ENCODE assay signal across 8 mouse cellular contexts in genomic region chr10:24754251-24754835, GRCm38 (mm10). TPM values are rescaled to one million over a fixed set of nuclear protein-coding genes. Genes with fewer than 3 reads are reported as not detected.
DNase-seq lines count a peak whose midpoint lies in the region; ATAC-seq and TF ChIP-seq lines count a peak whose summit lies in the region.

No protein-coding gene starts in this region.

- H3K9me3 ChIP-seq in embryonic facial prominence, embryonic 11.5 days (replicated peaks; ENCODE audit: control insufficient read depth, low read length): no peaks in the 10 kb centered on the region
- no peaks in the 10 kb centered on the region for H3K9me3 ChIP-seq in intestine, postnatal 0 days (ENCODE audit: control insufficient read depth)
- no peaks in the 10 kb centered on the region for H3K9me3 ChIP-seq in midbrain, embryonic 16.5 days (replicated peaks; ENCODE audit: control insufficient read depth, low read length, poor library complexity, severe bottlenecking)

- DNase-seq in lung, adult 2 months: peak; percentile 21
- DNase-seq in lung, postnatal 14 days: no peak
- DNase-seq in embryonic facial prominence, embryonic 11.5 days (ENCODE audit: low spot score): peak; percentile 35
- DNase-seq in ovary, postnatal 36 days (ENCODE audit: low spot score): no peak
- DNase-seq in right cerebral cortex, postnatal 10 days (ENCODE audit: low spot score in 2 of 2): no peak

- H3K4me2 ChIP-seq in embryonic facial prominence, embryonic 11.5 days (ENCODE audit: low read depth, low read length): peak overlapping the region; percentile 1; the same call in 1 of the 2 replicates
- peak overlapping the region; percentile 61 for H3K4me2 ChIP-seq in intestine, postnatal 0 days (replicated peaks; ENCODE audit: low read depth)
- H3K4me2 ChIP-seq in midbrain, embryonic 16.5 days (ENCODE audit: low read length): peak overlapping the region; percentile 43

- peak overlapping the region; percentile 69 for H3K4me3 ChIP-seq in lung, adult 2 months (replicated peaks; ENCODE audit: extremely low read depth, low read depth, low read length)
- H3K4me3 ChIP-seq in embryonic facial prominence, embryonic 11.5 days (ENCODE audit: low read depth, low read length): peak overlapping the region; percentile 21; the same call in 1 of the 2 replicates
- peak overlapping the region; percentile 43 for H3K4me3 ChIP-seq in intestine, postnatal 0 days (ENCODE audit: low read depth, low read length)
- peak overlapping the region; percentile 28 for H3K4me3 ChIP-seq in midbrain, embryonic 16.5 days (ENCODE audit: low read depth, low read length)

- H3K36me3 ChIP-seq in embryonic facial prominence, embryonic 11.5 days (replicated peaks; ENCODE audit: control insufficient read depth, insufficient read depth, low read depth, low read length): no peaks in the 10 kb centered on the region
- no peaks in the 10 kb centered on the region for H3K36me3 ChIP-seq in intestine, postnatal 0 days (ENCODE audit: control insufficient read depth, insufficient read depth)
- no peaks in the 10 kb centered on the region for H3K36me3 ChIP-seq in midbrain, embryonic 16.5 days (ENCODE audit: control insufficient read depth, insufficient read depth, low read length)

- H3K9ac ChIP-seq in embryonic facial prominence, embryonic 11.5 days (replicated peaks; ENCODE audit: low read length): no peak overlapping the region
- H3K9ac ChIP-seq in intestine, postnatal 0 days (ENCODE audit: low read depth, low read length): peak overlapping the region; percentile 38
- no peak overlapping the region for H3K9ac ChIP-seq in midbrain, embryonic 16.5 days (ENCODE audit: low read depth, low read length)

- TF ChIP-seq CTCF in lung, adult 2 months (IDR thresholded peaks at IDR 0.05; ENCODE audit: insufficient read depth, low read length): no peak
- TF ChIP-seq CTCF in intestine, postnatal 0 days (IDR thresholded peaks at IDR 0.05; ENCODE audit: low read depth): no peak

- no peak for TF ChIP-seq POLR2A in lung, adult 2 months (IDR thresholded peaks at IDR 0.05; ENCODE audit: borderline replicate concordance, extremely low read depth, low read depth, low read length)

- H3K4me1 ChIP-seq in lung, adult 2 months (ENCODE audit: control insufficient read depth, insufficient read depth, low read length): no peaks in the 10 kb centered on the region; the same call in 1 of the 2 replicates
- no peaks in the 10 kb centered on the region; the same call in 1 of the 2 replicates for H3K4me1 ChIP-seq in embryonic facial prominence, embryonic 11.5 days (ENCODE audit: control insufficient read depth, insufficient read depth, low read length)
- H3K4me1 ChIP-seq in intestine, postnatal 0 days (replicated peaks; ENCODE audit: control insufficient read depth, insufficient read depth, low read length): no peaks in the 10 kb centered on the region
- H3K4me1 ChIP-seq in midbrain, embryonic 16.5 days (ENCODE audit: control insufficient read depth, insufficient read depth, low read length): no peaks in the 10 kb centered on the region

- WGBS in lung, adult 2 months: 30% methylated on average over 11 of the region's 11 CpGs
- 51% methylated on average over 11 of the region's 11 CpGs for WGBS in embryonic facial prominence, embryonic 11.5 days
- 20% methylated on average over 11 of the region's 11 CpGs for WGBS in intestine, postnatal 0 days
- WGBS in midbrain, embryonic 16.5 days: 49% methylated on average over 11 of the region's 11 CpGs

- ATAC-seq in embryonic facial prominence, embryonic 11.5 days (replicated peaks; ENCODE audit: insufficient number of reproducible peaks, low FRiP score, low TSS enrichment, low read depth): no peak
- peak; percentile 58 for ATAC-seq in intestine, postnatal 0 days
- ATAC-seq in midbrain, embryonic 16.5 days: 0 out of 2 replicates have a peak, but pooled peaks have one; percentile 58
- no peak for ATAC-seq in granulocyte monocyte progenitor cell, adult 5-6 weeks (replicated peaks; ENCODE audit: poor library complexity, severe bottlenecking)

- no peak overlapping the region for H3K27ac ChIP-seq in embryonic facial prominence, embryonic 11.5 days (replicated peaks; ENCODE audit: low read depth, low read length)
- peak overlapping the region; percentile 89 for H3K27ac ChIP-seq in intestine, postnatal 0 days (ENCODE audit: low read depth, low read length)
- no peak overlapping the region for H3K27ac ChIP-seq in midbrain, embryonic 16.5 days (ENCODE audit: low read length)

- H3K27me3 ChIP-seq in embryonic facial prominence, embryonic 11.5 days (ENCODE audit: control insufficient read depth, insufficient read depth, low read length): no peaks in the 10 kb centered on the region
- no peaks in the 10 kb centered on the region for H3K27me3 ChIP-seq in intestine, postnatal 0 days (replicated peaks; ENCODE audit: control insufficient read depth, insufficient read depth, low read length)
- no peaks in the 10 kb centered on the region for H3K27me3 ChIP-seq in midbrain, embryonic 16.5 days (ENCODE audit: control insufficient read depth, insufficient read depth, low read depth, low read length)

RNA-seq across cellular contexts. Expression of gene Enpp1, which starts 42.4 kb away (rescaled TPM):
- polyA plus RNA-seq in lung, adult 2 months (2012; rRNA removed): 1.2 and 2.4 TPM in 2 replicates
- 0.68 and 1.4 TPM in 2 replicates for polyA plus RNA-seq in embryonic facial prominence, embryonic 11.5 days (2014; fragmentation: Nextera tagmentation; extraction: Ambion mirVana)
- 14.1 and 14.7 TPM in 2 replicates for polyA plus RNA-seq in intestine, postnatal 0 days (2015; fragmentation: Nextera tagmentation; extraction: Ambion mirVana)
- polyA plus RNA-seq in midbrain, embryonic 16.5 days (2015; fragmentation: Nextera tagmentation; extraction: Ambion mirVana): 2.8 and 3.3 TPM in 2 replicates
- 1.6 and 2.5 TPM in 2 replicates for total RNA-seq in granulocyte monocyte progenitor cell, adult 5-6 weeks (2014; fragmentation: Nextera tagmentation)
- total RNA-seq in granulocyte monocyte progenitor cell, adult 5-6 weeks (2017): 1.9 and 3.7 TPM in 2 replicates

Comparison
In these comparisons a context has a peak if more than half of its experiments do, and no peak if none do; other contexts are left out.
1. DNase-seq: peak in lung, adult 2 months (single experiment) and embryonic facial prominence, embryonic 11.5 days (single experiment); none in lung, postnatal 14 days (single experiment), ovary, postnatal 36 days (single experiment) and right cerebral cortex, postnatal 10 days (0 of 2).
2. ATAC-seq: peak in intestine, postnatal 0 days (single experiment) and midbrain, embryonic 16.5 days (single experiment); none in embryonic facial prominence, embryonic 11.5 days (single experiment) and granulocyte monocyte progenitor cell, adult 5-6 weeks (single experiment).
3. H3K4me2 ChIP-seq: peak in every context shown above with its lines; median percentile 61 in intestine, postnatal 0 days; 43 in midbrain, embryonic 16.5 days; 1 in embryonic facial prominence, embryonic 11.5 days.
4. Peak in every context shown above with its lines, with median percentiles within 50 percentile points of each other: H3K4me3 ChIP-seq.